Mouse (Mus musculus): ENCODE measurements at regions not wholly inside any gene's neighbourhood (a gene's known extent, or its start where the extent isn't known, plus 50 kb on each side); places are given as distances from the start of the nearest gene placed in this dataset.
A peak's percentile ranks its signal among the peaks of the same experiment; 100 is the strongest.

- H3K4me1 ChIP-seq (replicated peaks), result no peaks in the 10 kb centered on the region
- 63% methylated on average over 2 of the region's 2 CpGs for WGBS
- no peak overlapping the region for H3K4me3 ChIP-seq
- H3K4me2 ChIP-seq, result no peak overlapping the region
- no peak overlapping the region for H3K9ac ChIP-seq
- H3K27ac ChIP-seq (ENCODE audit: poor library complexity, severe bottlenecking), result no peak overlapping the region
- no peak for ATAC-seq (ENCODE audit: insufficient number of reproducible peaks, low FRiP score)
- H3K27me3 ChIP-seq (replicated peaks), result no peaks in the 10 kb centered on the region
- H3K36me3 ChIP-seq, result no peaks in the 10 kb centered on the region
- H3K9me3 ChIP-seq (replicated peaks), result no peaks in the 10 kb centered on the region
These were observed 631.4 kb upstream of the 2610301B20Rik start for GRCm38 (mm10) chr4:10242909-10243308.

GRCm38 (mm10) chr4:10254029-10254690 is 620.1 kb upstream of the 2610301B20Rik start:
- Histone ChIP-seq H3K9ac (no peak overlapping the region), H3K4me2 (no peak overlapping the region), H3K27me3 (replicated peaks) (no peaks in the 10 kb centered on the region), H3K36me3 (no peaks in the 10 kb centered on the region), H3K4me3 (no peak overlapping the region), H3K9me3 (replicated peaks) (no peaks in the 10 kb centered on the region), H3K4me1 (replicated peaks) (peaks cover 7% of the 10 kb centered on the region; the same call in 1 of the 2 replicates), H3K27ac (ENCODE audit: poor library complexity, severe bottlenecking) (no peak overlapping the region)
- no peak for ATAC-seq (ENCODE audit: insufficient number of reproducible peaks, low FRiP score)
- 72% methylated on average over 6 of the region's 6 CpGs for WGBS

- no peaks in the 10 kb centered on the region for H3K27me3 ChIP-seq (replicated peaks)
- no peaks in the 10 kb centered on the region for H3K36me3 ChIP-seq
- H3K4me2 ChIP-seq, result no peak overlapping the region
- no peak overlapping the region for H3K4me3 ChIP-seq
- 26% methylated on average over 4 of the region's 4 CpGs for WGBS
- no peak overlapping the region for H3K9ac ChIP-seq
- no peaks in the 10 kb centered on the region for H3K9me3 ChIP-seq (replicated peaks)
- no peak overlapping the region for H3K27ac ChIP-seq (ENCODE audit: poor library complexity, severe bottlenecking)
- peaks cover 7% of the 10 kb centered on the region; the same call in 1 of the 2 replicates for H3K4me1 ChIP-seq (replicated peaks)
- ATAC-seq (ENCODE audit: insufficient number of reproducible peaks, low FRiP score), result peak; percentile 22; the same call in 1 of the 2 replicates
These were observed 616.8 kb upstream of the 2610301B20Rik start for GRCm38 (mm10) chr4:10257537-10257936.

GRCm38 (mm10) chr4:10260351-10260750 is 613.9 kb upstream of the 2610301B20Rik start:
- WGBS, result 87% methylated on average over 6 of the region's 6 CpGs

GRCm38 (mm10) chr4:10265942-10266341 is 608.4 kb upstream of the 2610301B20Rik start:
- H3K4me3 ChIP-seq, result no peak overlapping the region
- H3K27me3 ChIP-seq (replicated peaks), result no peaks in the 10 kb centered on the region
- ATAC-seq (ENCODE audit: insufficient number of reproducible peaks, low FRiP score), result no peak
- 74% methylated on average over 2 of the region's 2 CpGs for WGBS
- H3K36me3 ChIP-seq, result no peaks in the 10 kb centered on the region
- H3K9me3 ChIP-seq (replicated peaks), result no peaks in the 10 kb centered on the region
- H3K4me2 ChIP-seq, result no peak overlapping the region
- H3K27ac ChIP-seq (ENCODE audit: poor library complexity, severe bottlenecking), result no peak overlapping the region
- no peak overlapping the region for H3K9ac ChIP-seq
- H3K4me1 ChIP-seq (replicated peaks), result no peaks in the 10 kb centered on the region

More at GRCm38 (mm10) chr4:10260351-10260750, 613.9 kb upstream of the 2610301B20Rik start:
- H3K27me3 ChIP-seq (replicated peaks), result no peaks in the 10 kb centered on the region
- no peak overlapping the region for H3K4me2 ChIP-seq
- H3K36me3 ChIP-seq, result no peaks in the 10 kb centered on the region
- H3K4me3 ChIP-seq, result no peak overlapping the region
- no peak overlapping the region for H3K9ac ChIP-seq
- no peak overlapping the region for H3K27ac ChIP-seq (ENCODE audit: poor library complexity, severe bottlenecking)
- ATAC-seq (ENCODE audit: insufficient number of reproducible peaks, low FRiP score), result no peak
- H3K4me1 ChIP-seq (replicated peaks), result peaks cover 7% of the 10 kb centered on the region; the same call in 1 of the 2 replicates
- H3K9me3 ChIP-seq (replicated peaks), result no peaks in the 10 kb centered on the region

- 41% methylated on average over 2 of the region's 2 CpGs for WGBS
- Histone ChIP-seq H3K4me2 (no peak overlapping the region), H3K27ac (ENCODE audit: poor library complexity, severe bottlenecking) (no peak overlapping the region), H3K9ac (no peak overlapping the region), H3K4me1 (replicated peaks) (no peaks in the 10 kb centered on the region), H3K27me3 (replicated peaks) (no peaks in the 10 kb centered on the region), H3K4me3 (no peak overlapping the region), H3K36me3 (no peaks in the 10 kb centered on the region), H3K9me3 (replicated peaks) (no peaks in the 10 kb centered on the region)
- peak; percentile 22; the same call in 1 of the 2 replicates for ATAC-seq (ENCODE audit: insufficient number of reproducible peaks, low FRiP score)
These were observed 588.7 kb upstream of the 2610301B20Rik start for GRCm38 (mm10) chr4:10285562-10285961.

GRCm38 (mm10) chr4:10290326-10290725 is 584.0 kb upstream of the 2610301B20Rik start:
- no peak overlapping the region for H3K4me3 ChIP-seq
- no peaks in the 10 kb centered on the region for H3K27me3 ChIP-seq (replicated peaks)
- H3K9me3 ChIP-seq (replicated peaks), result no peaks in the 10 kb centered on the region
- WGBS, result 66% methylated on average over 3 of the region's 3 CpGs
- ATAC-seq (ENCODE audit: insufficient number of reproducible peaks, low FRiP score), result no peak
- 0 out of 2 replicates have a peak, but pooled peaks cover 4% of the 10 kb centered on the region for H3K4me1 ChIP-seq (replicated peaks)
- no peak overlapping the region for H3K9ac ChIP-seq
- H3K27ac ChIP-seq (ENCODE audit: poor library complexity, severe bottlenecking), result no peak overlapping the region
- no peaks in the 10 kb centered on the region for H3K36me3 ChIP-seq
- H3K4me2 ChIP-seq, result no peak overlapping the region

GRCm38 (mm10) chr4:10295012-10295530 is 579.2 kb upstream of the 2610301B20Rik start:
- no peak overlapping the region for H3K9ac ChIP-seq
- ATAC-seq (ENCODE audit: insufficient number of reproducible peaks, low FRiP score), result no peak
- H3K4me2 ChIP-seq, result no peak overlapping the region
- 55% methylated on average over 4 of the region's 4 CpGs for WGBS
- H3K36me3 ChIP-seq, result no peaks in the 10 kb centered on the region
- no peaks in the 10 kb centered on the region for H3K27me3 ChIP-seq (replicated peaks)
- no peak overlapping the region for H3K27ac ChIP-seq (ENCODE audit: poor library complexity, severe bottlenecking)
- no peaks in the 10 kb centered on the region for H3K9me3 ChIP-seq (replicated peaks)
- no peak overlapping the region for H3K4me3 ChIP-seq
- 0 out of 2 replicates have a peak, but pooled peaks cover 4% of the 10 kb centered on the region for H3K4me1 ChIP-seq (replicated peaks)

GRCm38 (mm10) chr4:10296220-10296619 is 578.1 kb upstream of the 2610301B20Rik start:
- 93% methylated on average over 1 of the region's 1 CpGs for WGBS
- no peaks in the 10 kb centered on the region for H3K27me3 ChIP-seq (replicated peaks)
- ATAC-seq (ENCODE audit: insufficient number of reproducible peaks, low FRiP score), result no peak
- no peak overlapping the region for H3K4me2 ChIP-seq
- H3K4me1 ChIP-seq (replicated peaks), result 0 out of 2 replicates have a peak, but pooled peaks cover 4% of the 10 kb centered on the region
- H3K27ac ChIP-seq (ENCODE audit: poor library complexity, severe bottlenecking), result no peak overlapping the region
- H3K9ac ChIP-seq, result no peak overlapping the region
- H3K4me3 ChIP-seq, result no peak overlapping the region
- H3K36me3 ChIP-seq, result no peaks in the 10 kb centered on the region
- no peaks in the 10 kb centered on the region for H3K9me3 ChIP-seq (replicated peaks)

- no peaks in the 10 kb centered on the region for H3K27me3 ChIP-seq (replicated peaks)
- H3K4me3 ChIP-seq, result no peak overlapping the region
- 0 out of 2 replicates have a peak overlapping the region, but pooled peaks have one; percentile 34 for H3K27ac ChIP-seq (ENCODE audit: poor library complexity, severe bottlenecking)
- peaks cover 22% of the 10 kb centered on the region for H3K4me1 ChIP-seq (replicated peaks)
- H3K9me3 ChIP-seq (replicated peaks), result no peaks in the 10 kb centered on the region
- no peak overlapping the region for H3K9ac ChIP-seq
- no peaks in the 10 kb centered on the region for H3K36me3 ChIP-seq
- ATAC-seq (ENCODE audit: insufficient number of reproducible peaks, low FRiP score), result no peak
- H3K4me2 ChIP-seq, result peak overlapping the region; percentile 31
- 28% methylated on average over 5 of the region's 5 CpGs for WGBS
These were observed 562.4 kb upstream of the 2610301B20Rik start for GRCm38 (mm10) chr4:10311886-10312285.

- H3K4me2 ChIP-seq, result no peak overlapping the region
- H3K27me3 ChIP-seq (replicated peaks), result no peaks in the 10 kb centered on the region
- H3K4me3 ChIP-seq, result no peak overlapping the region
- no peaks in the 10 kb centered on the region for H3K9me3 ChIP-seq (replicated peaks)
- H3K9ac ChIP-seq, result no peak overlapping the region
- no peaks in the 10 kb centered on the region for H3K36me3 ChIP-seq
- ATAC-seq (ENCODE audit: insufficient number of reproducible peaks, low FRiP score), result no peak
- peak overlapping the region; percentile 82 for H3K27ac ChIP-seq (ENCODE audit: poor library complexity, severe bottlenecking)
- peaks cover 22% of the 10 kb centered on the region for H3K4me1 ChIP-seq (replicated peaks)
- WGBS, result 66% methylated on average over 4 of the region's 4 CpGs
These were observed 559.2 kb upstream of the 2610301B20Rik start for GRCm38 (mm10) chr4:10315144-10315543.

Measured in heart, embryonic 12.5 days (tissue).